Mouse (Mus musculus) ovary, adult 2 months (tissue): ENCODE data around the gene Olfr1174-ps. TPM values are rescaled to one million over a fixed set of nuclear protein-coding genes. Genes with fewer than 3 reads are reported as not detected.

Experiments
- polyA plus RNA-seq: library from polyadenylated mRNA; depleted of rRNA; stranded (reverse); fragments of >200 nt; gene quantifications from 2 replicates; pipeline ENCODE4 v1.2.3, GENCODE M21; 2012; rRNA removed

The Olfr1174-ps gene
- polyA plus RNA-seq: not detected in 2 replicates

DNA sequence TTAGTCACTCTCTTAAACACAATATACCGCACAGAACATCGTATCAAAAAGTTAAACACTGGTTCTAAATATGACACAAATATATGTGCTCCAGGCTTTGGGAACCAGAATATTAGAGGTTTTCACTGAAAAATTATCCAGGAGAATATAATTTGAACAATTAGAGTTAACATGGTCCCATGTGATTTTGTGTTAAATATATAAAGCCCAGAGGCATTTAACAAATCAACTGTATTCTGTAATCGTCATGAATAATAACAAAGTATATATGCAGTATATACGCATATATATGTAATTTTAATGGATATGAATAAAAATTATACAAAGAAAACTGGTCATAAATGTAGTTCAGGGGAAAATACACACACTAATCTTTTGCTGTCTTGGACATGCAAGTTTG, at the start of gene Olfr1174-ps:
TSS of gene Olfr1174-ps (minus strand) at position 101 of the 400 bp plus-strand sequence.

GRCm38 (mm10) chr2:88346392-88346791, 31.5 kb upstream of the Olfr1174-ps start, which contains the start of gene Olfr1177-ps:
Gene Olfr1177-ps, minus strand, starts transcription at chr2:88346492.

DNA sequence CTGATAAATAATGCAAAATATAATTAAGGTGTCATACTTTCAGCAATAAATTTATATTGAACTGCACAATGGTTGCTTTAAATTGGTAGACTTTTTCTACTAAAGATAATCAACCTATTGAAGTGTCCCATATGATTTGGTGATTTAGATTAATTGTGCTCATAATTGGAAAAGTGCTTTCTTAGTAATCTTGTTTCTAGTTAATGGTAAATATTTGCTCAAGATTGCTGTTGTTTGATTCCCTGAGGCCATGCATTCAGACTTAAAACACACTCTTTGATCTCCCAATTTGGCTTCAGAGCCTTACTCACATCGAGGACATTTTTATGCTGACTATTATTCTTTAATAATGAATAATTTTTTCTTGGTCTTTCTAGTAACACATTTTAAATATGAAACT, 21.5 kb upstream of the Olfr1174-ps start, which contains the start of gene Olfr1176:
TSS of gene Olfr1176 (plus strand) at position 301 of the 400 bp plus-strand sequence.

DNA sequence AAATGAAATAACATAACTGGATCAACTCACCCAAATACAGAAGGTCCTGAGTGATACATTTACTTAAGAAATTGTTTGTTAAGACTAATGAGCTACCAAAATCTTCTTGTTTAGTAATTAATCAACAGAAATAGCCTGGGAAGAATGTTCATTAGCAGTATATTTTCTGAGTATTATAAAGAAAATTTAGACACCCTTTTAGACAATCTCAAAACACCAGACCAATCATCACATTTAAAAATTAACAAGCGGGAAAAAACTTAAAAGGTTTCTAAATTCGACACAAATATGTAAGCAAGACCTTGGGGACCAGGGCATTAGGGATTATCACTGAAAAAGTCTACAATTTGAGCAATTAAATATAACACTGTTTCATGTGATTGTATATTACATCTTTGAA, 12.2 kb upstream of the Olfr1174-ps start, which contains the start of gene Olfr1175-ps:
TSS of gene Olfr1175-ps (minus strand) at position 101 of the 400 bp plus-strand sequence.

GRCm38 (mm10) chr2:88279775-88280174, 35.2 kb downstream of the Olfr1174-ps start, which contains the start of gene Olfr1173:
Gene Olfr1173, minus strand, starts transcription at chr2:88279875.

Other genes starting within 250 kb of the Olfr1174-ps start
- not detected in 2 replicates for gene Olfr1163, start 243.3 kb downstream of the Olfr1174-ps start, polyA plus RNA-seq
- gene Olfr1164, start 221.2 kb downstream of the Olfr1174-ps start, polyA plus RNA-seq: not detected in 2 replicates
- not detected in 2 replicates for gene Olfr1166, start 186.9 kb downstream of the Olfr1174-ps start, polyA plus RNA-seq
- not detected in 2 replicates for gene Olfr1167, start 159.9 kb downstream of the Olfr1174-ps start, polyA plus RNA-seq
- not detected in 2 replicates for gene Olfr1168, start 133.3 kb downstream of the Olfr1174-ps start, polyA plus RNA-seq
- not detected in 2 replicates for gene Olfr1170, start 86.8 kb downstream of the Olfr1174-ps start, polyA plus RNA-seq
- not detected in 2 replicates for gene Olfr1173, start 35.3 kb downstream of the Olfr1174-ps start, polyA plus RNA-seq
- gene Olfr1175-ps, start 12.1 kb upstream of the Olfr1174-ps start, polyA plus RNA-seq: not detected in 2 replicates
- gene Olfr1176, start 21.6 kb upstream of the Olfr1174-ps start, polyA plus RNA-seq: not detected in 2 replicates
- gene Olfr1177-ps, start 31.4 kb upstream of the Olfr1174-ps start, polyA plus RNA-seq: not detected in 2 replicates
- not detected in 2 replicates for gene Olfr1178, start 71.9 kb upstream of the Olfr1174-ps start, polyA plus RNA-seq
- not detected in 2 replicates for gene Olfr1179, start 91.3 kb upstream of the Olfr1174-ps start, polyA plus RNA-seq
- gene Olfr1180, start 104.0 kb upstream of the Olfr1174-ps start, polyA plus RNA-seq: not detected in 2 replicates
- not detected in 2 replicates for gene Olfr1181, start 111.0 kb upstream of the Olfr1174-ps start, polyA plus RNA-seq
- gene Gm13757, start 134.0 kb upstream of the Olfr1174-ps start, polyA plus RNA-seq: not detected in 2 replicates
- gene Olfr1183, start 139.7 kb upstream of the Olfr1174-ps start, polyA plus RNA-seq: not detected in 2 replicates
- not detected in 2 replicates for gene Olfr1184, start 168.5 kb upstream of the Olfr1174-ps start, polyA plus RNA-seq
- gene Olfr1185-ps1, start 178.2 kb upstream of the Olfr1174-ps start, polyA plus RNA-seq: not detected in 2 replicates
- not detected in 2 replicates for gene Olfr1186, start 203.4 kb upstream of the Olfr1174-ps start, polyA plus RNA-seq
- gene Olfr1188, start 241.8 kb upstream of the Olfr1174-ps start, polyA plus RNA-seq: not detected in 2 replicates